Mouse (Mus musculus) heart, postnatal 0 days (tissue): ENCODE measurements at regions not wholly inside any gene's neighbourhood (a gene's known extent, or its start where the extent isn't known, plus 50 kb on each side); places are given as distances from the start of the nearest gene placed in this dataset.
A peak's percentile ranks its signal among the peaks of the same experiment; 100 is the strongest.

Source experiments
- ATAC-seq: fragments of 200-750 bp; cut with Nextera tagmentation; 2 replicates; pipeline ENCODE4 v1.8.0; 2017; ENCODE audit warnings: low read depth, moderate number of reproducible peaks, moderate library complexity; ENCODE audit not compliant: insufficient read depth
- DNase-seq: peaks from one replicate; pipeline ENCODE4 v3.0.0-alpha.2; 2016; ENCODE audit warnings: low spot score
- H3K27ac ChIP-seq: fragments of 300-500 bp; sonication (generic); 2 replicates; pipeline ENCODE4 v1.5.1; 2014; ENCODE audit warnings: low read depth, mild to moderate bottlenecking
- H3K27me3 ChIP-seq: fragments of 300-500 bp; sonication (generic); 2 replicates; pipeline ENCODE4 v1.6.1; 2014; ENCODE audit warnings: low read length, mixed read lengths; ENCODE audit not compliant: control insufficient read depth, insufficient read depth
- H3K36me3 ChIP-seq: fragments of 300-500 bp; sonication (generic); replicated peaks from 2 replicates; pipeline ENCODE4 v1.6.1; 2014; ENCODE audit warnings: low read length, mixed read lengths; ENCODE audit not compliant: control insufficient read depth, insufficient read depth
- H3K4me1 ChIP-seq: fragments of 300-500 bp; sonication (generic); 2 replicates; pipeline ENCODE4 v1.6.1; 2014; ENCODE audit warnings: antibody characterized with exemption; ENCODE audit not compliant: control insufficient read depth, insufficient read depth
- H3K4me2 ChIP-seq: fragments of 300-500 bp; sonication (generic); 2 replicates; pipeline ENCODE4 v1.6.1; 2014; ENCODE audit warnings: low read depth, mild to moderate bottlenecking, low read length, moderate library complexity
- H3K4me3 ChIP-seq: fragments of 300-500 bp; sonication (generic); 2 replicates; pipeline ENCODE4 v1.5.1; 2014; ENCODE audit warnings: low read depth, low read length
- H3K9ac ChIP-seq: fragments of 300-500 bp; sonication (generic); replicated peaks from 2 replicates; pipeline ENCODE4 v1.6.1; 2014; ENCODE audit warnings: low read depth, low read length, mixed read lengths
- H3K9me3 ChIP-seq: fragments of 300-500 bp; sonication (generic); replicated peaks from 2 replicates; pipeline ENCODE4 v1.6.1; 2016; ENCODE audit warnings: low read length; ENCODE audit not compliant: control insufficient read depth
- CTCF ChIP-seq: IDR thresholded peaks from 2 replicates; pipeline ENCODE4 v1.5.1; 2016; ENCODE audit warnings: antibody characterized with exemption, control low read depth, low read depth
- EP300 ChIP-seq: IDR thresholded peaks from 2 replicates; pipeline ENCODE4 v1.6.1; 2016; ENCODE audit warnings: antibody characterized with exemption, low read depth
- WGBS: fragments of 180-500 bp; shearing (Covaris S2); extraction: QIAGEN DNeasy Blood & Tissue Kit; methylation state at CpG from one replicate; pipeline ENCODE4 v1.1.7; 2014; 5-methylcytosine and 5-hydroxymethylcytosine counted together

GRCm38 (mm10) chr15:97458748-97459221 is 211.7 kb upstream of the Amigo2 start:
- 64% methylated on average over 11 of the region's 11 CpGs for WGBS
- Histone ChIP-seq H3K9ac (no peak overlapping the region), H3K36me3 (no peaks in the 10 kb centered on the region), H3K27me3 (no peaks in the 10 kb centered on the region), H3K4me1 (no peaks in the 10 kb centered on the region), H3K4me3 (no peak overlapping the region), H3K9me3 (no peaks in the 10 kb centered on the region), H3K27ac (no peak overlapping the region), H3K4me2 (no peak overlapping the region)
- ATAC-seq: no peak
- TF ChIP-seq CTCF (no peak), EP300 (no peak)
- DNase-seq: no peak

GRCm38 (mm10) chr15:97458139-97458747 is 211.2 kb upstream of the Amigo2 start:
- Histone ChIP-seq H3K9ac (no peak overlapping the region), H3K9me3 (no peaks in the 10 kb centered on the region), H3K4me1 (no peaks in the 10 kb centered on the region), H3K4me2 (peak overlapping the region; percentile 30; the same call in 1 of the 2 replicates), H3K27me3 (no peaks in the 10 kb centered on the region), H3K27ac (no peak overlapping the region), H3K36me3 (no peaks in the 10 kb centered on the region), H3K4me3 (no peak overlapping the region)
- WGBS: 28% methylated on average over 17 of the region's 17 CpGs
- no peak for DNase-seq
- ATAC-seq: no peak
- TF ChIP-seq EP300 (no peak), CTCF (no peak)

- 75% methylated on average over 8 of the region's 8 CpGs for WGBS
- DNase-seq (no peak), ATAC-seq (no peak)
- Histone ChIP-seq H3K27ac (no peak overlapping the region), H3K4me1 (no peaks in the 10 kb centered on the region), H3K4me3 (no peak overlapping the region), H3K4me2 (no peak overlapping the region), H3K36me3 (no peaks in the 10 kb centered on the region), H3K9ac (no peak overlapping the region), H3K27me3 (no peaks in the 10 kb centered on the region), H3K9me3 (no peaks in the 10 kb centered on the region)
- TF ChIP-seq EP300 (no peak), CTCF (no peak)
Measured at GRCm38 (mm10) chr15:97457468-97457867, 210.4 kb upstream of the Amigo2 start.

- no peak for DNase-seq
- no peak for TF ChIP-seq CTCF
Measured at GRCm38 (mm10) chr15:97456991-97457390, 209.9 kb upstream of the Amigo2 start.

GRCm38 (mm10) chr15:97455672-97456071 is 208.6 kb upstream of the Amigo2 start:
- Histone ChIP-seq H3K9ac (no peak overlapping the region), H3K9me3 (no peaks in the 10 kb centered on the region), H3K4me3 (no peak overlapping the region), H3K27ac (no peak overlapping the region), H3K36me3 (no peaks in the 10 kb centered on the region), H3K4me1 (no peaks in the 10 kb centered on the region), H3K4me2 (no peak overlapping the region), H3K27me3 (no peaks in the 10 kb centered on the region)
- peak; percentile 46 for DNase-seq
- ATAC-seq: peak; percentile 60; the same call in 1 of the 2 replicates
- TF ChIP-seq EP300 (no peak), CTCF (no peak)
- 42% methylated on average over 5 of the region's 5 CpGs for WGBS

More at GRCm38 (mm10) chr15:97456991-97457390, 209.9 kb upstream of the Amigo2 start:
- H3K9ac ChIP-seq: no peak overlapping the region
- no peaks in the 10 kb centered on the region for H3K9me3 ChIP-seq
- no peak overlapping the region for H3K4me2 ChIP-seq
- H3K36me3 ChIP-seq: no peaks in the 10 kb centered on the region
- no peak for ATAC-seq
- no peaks in the 10 kb centered on the region for H3K4me1 ChIP-seq
- H3K27ac ChIP-seq: no peak overlapping the region
- 85% methylated on average over 16 of the region's 16 CpGs for WGBS
- no peak overlapping the region for H3K4me3 ChIP-seq
- no peaks in the 10 kb centered on the region for H3K27me3 ChIP-seq

- Histone ChIP-seq H3K27ac (no peak overlapping the region), H3K9ac (no peak overlapping the region), H3K4me3 (no peak overlapping the region), H3K9me3 (no peaks in the 10 kb centered on the region), H3K4me1 (no peaks in the 10 kb centered on the region), H3K4me2 (no peak overlapping the region), H3K27me3 (no peaks in the 10 kb centered on the region), H3K36me3 (no peaks in the 10 kb centered on the region)
- ATAC-seq (no peak), DNase-seq (no peak)
- 73% methylated on average over 3 of the region's 3 CpGs for WGBS
- TF ChIP-seq EP300: no peak
- no peak for TF ChIP-seq CTCF
Measured at GRCm38 (mm10) chr15:97449724-97450123, 202.6 kb upstream of the Amigo2 start.
